Mouse (Mus musculus): ENCODE measurements around the gene Akap12. TPM values are rescaled to one million over a fixed set of nuclear protein-coding genes. Genes with fewer than 3 reads are reported as not detected.
A peak's percentile ranks its signal among the peaks of the same experiment; 100 is the strongest.

Akap12 gene
- polyA plus RNA-seq, 1 experiment from 2014 or later: 32.5 TPM

GRCm38 (mm10) chr10:4346489-4347135, 80.4 kb downstream of the Akap12 start:
- H3K9me3 ChIP-seq (ENCODE audit: control insufficient read depth, low read length): no peaks in the 10 kb centered on the region
- WGBS: 8% methylated on average over 28 of the region's 28 CpGs
- peak overlapping the region; percentile 54 for H3K4me2 ChIP-seq (ENCODE audit: low read depth, low read length)
- no peaks in the 10 kb centered on the region for H3K36me3 ChIP-seq (ENCODE audit: control insufficient read depth, insufficient read depth, low read length)
- H3K4me3 ChIP-seq (ENCODE audit: low read length): peak overlapping the region; percentile 41
- H3K9ac ChIP-seq (ENCODE audit: low read depth, low read length): peak overlapping the region; percentile 61
- H3K27me3 ChIP-seq (replicated peaks; ENCODE audit: control insufficient read depth, insufficient read depth, low read length): no peaks in the 10 kb centered on the region
- ATAC-seq: peak; percentile 96
- H3K27ac ChIP-seq (ENCODE audit: low read length): no peak overlapping the region
- H3K4me1 ChIP-seq (ENCODE audit: control insufficient read depth, insufficient read depth, low read length): peaks cover 6% of the 10 kb centered on the region; the same call in 1 of the 2 replicates

GRCm38 (mm10) chr10:4347136-4347492, 80.9 kb downstream of the Akap12 start:
- Histone ChIP-seq H3K4me2 (ENCODE audit: low read depth, low read length) (peak overlapping the region; percentile 54), H3K36me3 (ENCODE audit: control insufficient read depth, insufficient read depth, low read length) (no peaks in the 10 kb centered on the region), H3K4me1 (ENCODE audit: control insufficient read depth, insufficient read depth, low read length) (peaks cover 6% of the 10 kb centered on the region; the same call in 1 of the 2 replicates), H3K9ac (ENCODE audit: low read depth, low read length) (no peak overlapping the region; the same call in 1 of the 2 replicates), H3K9me3 (ENCODE audit: control insufficient read depth, low read length) (no peaks in the 10 kb centered on the region), H3K27me3 (replicated peaks; ENCODE audit: control insufficient read depth, insufficient read depth, low read length) (no peaks in the 10 kb centered on the region), H3K4me3 (ENCODE audit: low read length) (peak overlapping the region; percentile 41; the same call in 1 of the 2 replicates), H3K27ac (ENCODE audit: low read length) (no peak overlapping the region)
- ATAC-seq: no peak; the same call in 1 of the 2 replicates
- 70% methylated on average over 4 of the region's 4 CpGs for WGBS

GRCm38 (mm10) chr10:4347591-4347990, 81.4 kb downstream of the Akap12 start:
- Histone ChIP-seq H3K9ac (ENCODE audit: low read depth, low read length) (no peak overlapping the region), H3K36me3 (ENCODE audit: control insufficient read depth, insufficient read depth, low read length) (no peaks in the 10 kb centered on the region), H3K4me2 (ENCODE audit: low read depth, low read length) (no peak overlapping the region), H3K4me3 (ENCODE audit: low read length) (no peak overlapping the region), H3K27me3 (replicated peaks; ENCODE audit: control insufficient read depth, insufficient read depth, low read length) (no peaks in the 10 kb centered on the region), H3K27ac (ENCODE audit: low read length) (no peak overlapping the region), H3K4me1 (ENCODE audit: control insufficient read depth, insufficient read depth, low read length) (peaks cover 6% of the 10 kb centered on the region; the same call in 1 of the 2 replicates), H3K9me3 (ENCODE audit: control insufficient read depth, low read length) (no peaks in the 10 kb centered on the region)
- WGBS: 95% methylated on average over 14 of the region's 14 CpGs
- ATAC-seq: no peak

- no peaks in the 10 kb centered on the region for H3K9me3 ChIP-seq (ENCODE audit: control insufficient read depth, low read length)
- no peak overlapping the region for H3K9ac ChIP-seq (ENCODE audit: low read depth, low read length)
- H3K4me1 ChIP-seq (ENCODE audit: control insufficient read depth, insufficient read depth, low read length): no peaks in the 10 kb centered on the region
- 84% methylated on average over 38 of the region's 38 CpGs for WGBS
- no peak for ATAC-seq
- H3K27me3 ChIP-seq (replicated peaks; ENCODE audit: control insufficient read depth, insufficient read depth, low read length): no peaks in the 10 kb centered on the region
- H3K4me3 ChIP-seq (ENCODE audit: low read length): no peak overlapping the region
- H3K36me3 ChIP-seq (ENCODE audit: control insufficient read depth, insufficient read depth, low read length): no peaks in the 10 kb centered on the region
- H3K4me2 ChIP-seq (ENCODE audit: low read depth, low read length): no peak overlapping the region
- no peak overlapping the region for H3K27ac ChIP-seq (ENCODE audit: low read length)
Measured at GRCm38 (mm10) chr10:4354371-4355260, 88.4 kb downstream of the Akap12 start.

- H3K27me3 ChIP-seq (replicated peaks; ENCODE audit: control insufficient read depth, insufficient read depth, low read length): no peaks in the 10 kb centered on the region
- H3K4me1 ChIP-seq (ENCODE audit: control insufficient read depth, insufficient read depth, low read length): no peaks in the 10 kb centered on the region
- ATAC-seq: no peak
- no peak overlapping the region for H3K4me3 ChIP-seq (ENCODE audit: low read length)
- H3K4me2 ChIP-seq (ENCODE audit: low read depth, low read length): no peak overlapping the region
- no peak overlapping the region for H3K27ac ChIP-seq (ENCODE audit: low read length)
- H3K9ac ChIP-seq (ENCODE audit: low read depth, low read length): no peak overlapping the region
- H3K9me3 ChIP-seq (ENCODE audit: control insufficient read depth, low read length): no peaks in the 10 kb centered on the region
- 89% methylated on average over 19 of the region's 19 CpGs for WGBS
- H3K36me3 ChIP-seq (ENCODE audit: control insufficient read depth, insufficient read depth, low read length): no peaks in the 10 kb centered on the region
Measured at GRCm38 (mm10) chr10:4355882-4356451, 89.8 kb downstream of the Akap12 start.

- Histone ChIP-seq H3K4me1 (ENCODE audit: control insufficient read depth, insufficient read depth, low read length) (no peaks in the 10 kb centered on the region), H3K27ac (ENCODE audit: low read length) (no peak overlapping the region), H3K4me2 (ENCODE audit: low read depth, low read length) (no peak overlapping the region), H3K36me3 (ENCODE audit: control insufficient read depth, insufficient read depth, low read length) (no peaks in the 10 kb centered on the region), H3K9ac (ENCODE audit: low read depth, low read length) (no peak overlapping the region), H3K9me3 (ENCODE audit: control insufficient read depth, low read length) (peaks cover 2% of the 10 kb centered on the region; the same call in 1 of the 2 replicates), H3K27me3 (replicated peaks; ENCODE audit: control insufficient read depth, insufficient read depth, low read length) (no peaks in the 10 kb centered on the region), H3K4me3 (ENCODE audit: low read length) (no peak overlapping the region)
- ATAC-seq: no peak
- 80% methylated on average over 5 of the region's 5 CpGs for WGBS
Measured at GRCm38 (mm10) chr10:4356640-4357039, 90.5 kb downstream of the Akap12 start.

GRCm38 (mm10) chr10:4357435-4357834, 91.3 kb downstream of the Akap12 start:
- Histone ChIP-seq H3K27ac (ENCODE audit: low read length) (no peak overlapping the region), H3K9me3 (ENCODE audit: control insufficient read depth, low read length) (peaks cover 3% of the 10 kb centered on the region; the same call in 1 of the 2 replicates), H3K9ac (ENCODE audit: low read depth, low read length) (no peak overlapping the region), H3K4me1 (ENCODE audit: control insufficient read depth, insufficient read depth, low read length) (no peaks in the 10 kb centered on the region), H3K27me3 (replicated peaks; ENCODE audit: control insufficient read depth, insufficient read depth, low read length) (no peaks in the 10 kb centered on the region), H3K36me3 (ENCODE audit: control insufficient read depth, insufficient read depth, low read length) (no peaks in the 10 kb centered on the region), H3K4me2 (ENCODE audit: low read depth, low read length) (no peak overlapping the region), H3K4me3 (ENCODE audit: low read length) (no peak overlapping the region)
- ATAC-seq: no peak
- 92% methylated on average over 10 of the region's 10 CpGs for WGBS

- ATAC-seq: no peak
- no peak overlapping the region for H3K9ac ChIP-seq (ENCODE audit: low read depth, low read length)
- no peak overlapping the region for H3K27ac ChIP-seq (ENCODE audit: low read length)
- peaks cover 3% of the 10 kb centered on the region; the same call in 1 of the 2 replicates for H3K9me3 ChIP-seq (ENCODE audit: control insufficient read depth, low read length)
- no peak overlapping the region for H3K4me2 ChIP-seq (ENCODE audit: low read depth, low read length)
- H3K27me3 ChIP-seq (replicated peaks; ENCODE audit: control insufficient read depth, insufficient read depth, low read length): no peaks in the 10 kb centered on the region
- 87% methylated on average over 3 of the region's 3 CpGs for WGBS
- H3K4me3 ChIP-seq (ENCODE audit: low read length): no peak overlapping the region
- H3K36me3 ChIP-seq (ENCODE audit: control insufficient read depth, insufficient read depth, low read length): peaks cover 6% of the 10 kb centered on the region
- no peaks in the 10 kb centered on the region for H3K4me1 ChIP-seq (ENCODE audit: control insufficient read depth, insufficient read depth, low read length)
Measured at GRCm38 (mm10) chr10:4364618-4365017, 98.4 kb downstream of the Akap12 start.

GRCm38 (mm10) chr10:4370105-4370504, 103.9 kb downstream of the Akap12 start:
- H3K27me3 ChIP-seq (replicated peaks; ENCODE audit: control insufficient read depth, insufficient read depth, low read length): no peaks in the 10 kb centered on the region
- peaks cover 10% of the 10 kb centered on the region for H3K36me3 ChIP-seq (ENCODE audit: control insufficient read depth, insufficient read depth, low read length)
- H3K4me3 ChIP-seq (ENCODE audit: low read length): no peak overlapping the region
- no peak overlapping the region for H3K4me2 ChIP-seq (ENCODE audit: low read depth, low read length)
- 90% methylated on average over 11 of the region's 11 CpGs for WGBS
- no peak overlapping the region for H3K9ac ChIP-seq (ENCODE audit: low read depth, low read length)
- no peak overlapping the region for H3K27ac ChIP-seq (ENCODE audit: low read length)
- H3K9me3 ChIP-seq (ENCODE audit: control insufficient read depth, low read length): no peaks in the 10 kb centered on the region
- no peak for ATAC-seq
- H3K4me1 ChIP-seq (ENCODE audit: control insufficient read depth, insufficient read depth, low read length): no peaks in the 10 kb centered on the region
